Mouse (Mus musculus) kidney, embryonic 16.5 days (tissue): ENCODE results near the gene Plekhg5. TPM values are rescaled to one million over a fixed set of nuclear protein-coding genes. Genes with fewer than 3 reads are reported as not detected.

ENCODE experiments used
- ATAC-seq: fragments of 200-750 bp; cut with Nextera tagmentation; 2 replicates; pipeline ENCODE4 v1.8.0; 2017; ENCODE audit warnings: moderate TSS enrichment; ENCODE audit not compliant: low FRiP score, low TSS enrichment
- H3K27ac ChIP-seq: fragments of 300-500 bp; sonication (generic); 2 replicates; pipeline ENCODE4 v1.5.1; 2014; ENCODE audit warnings: low read length
- H3K27me3 ChIP-seq: fragments of 300-500 bp; sonication (generic); 2 replicates; pipeline ENCODE4 v1.6.1; 2014; ENCODE audit warnings: low read length, control low read depth, mixed read lengths; ENCODE audit not compliant: insufficient read depth
- H3K36me3 ChIP-seq: fragments of 300-500 bp; sonication (generic); 2 replicates; pipeline ENCODE4 v1.6.1; 2014; ENCODE audit warnings: low read length, control low read depth, mixed read lengths; ENCODE audit not compliant: insufficient read depth
- H3K4me1 ChIP-seq: fragments of 300-500 bp; sonication (generic); 2 replicates; pipeline ENCODE4 v1.6.1; 2014; ENCODE audit warnings: low read length, control low read depth, mixed read lengths; ENCODE audit not compliant: insufficient read depth
- H3K4me2 ChIP-seq: fragments of 300-500 bp; sonication (generic); replicated peaks from 2 replicates; pipeline ENCODE4 v1.6.1; 2014; ENCODE audit warnings: low read depth, low read length
- H3K4me3 ChIP-seq: fragments of 300-500 bp; sonication (generic); 2 replicates; pipeline ENCODE4 v1.5.1; 2014; ENCODE audit warnings: mild to moderate bottlenecking, low read length
- H3K9ac ChIP-seq: fragments of 300-500 bp; sonication (generic); replicated peaks from 2 replicates; pipeline ENCODE4 v1.6.1; 2014; ENCODE audit warnings: low read length
- H3K9me3 ChIP-seq: fragments of 300-500 bp; sonication (generic); 2 replicates; pipeline ENCODE4 v1.6.1; 2016; ENCODE audit warnings: low read length, control low read depth
- WGBS: fragments of 180-500 bp; shearing (Covaris S2); extraction: QIAGEN DNeasy Blood & Tissue Kit; methylation state at CpG from one replicate; pipeline ENCODE4 v1.1.7; 2014; 5-methylcytosine and 5-hydroxymethylcytosine counted together
- polyA plus RNA-seq: library from polyadenylated mRNA; unstranded; fragments of >200 nt; fragmentation: Nextera tagmentation; extraction: Ambion mirVana; gene quantifications from 2 replicates; pipeline ENCODE4 v1.2.1, GENCODE M21; 2015

Gene Plekhg5
- polyA plus RNA-seq, 1 experiment from 2014 or later: 25.5 TPM

- ATAC-seq: no peak
- H3K4me2 ChIP-seq: no peak overlapping the region
- H3K9me3 ChIP-seq: no peaks in the 10 kb centered on the region
- no peak overlapping the region for H3K27ac ChIP-seq
- H3K27me3 ChIP-seq: 0 out of 2 replicates have a peak, but pooled peaks cover 3% of the 10 kb centered on the region
- WGBS: 30% methylated on average over 6 of the region's 6 CpGs
- H3K9ac ChIP-seq: no peak overlapping the region
- no peaks in the 10 kb centered on the region for H3K36me3 ChIP-seq
- H3K4me3 ChIP-seq: no peak overlapping the region
- peaks cover 14% of the 10 kb centered on the region for H3K4me1 ChIP-seq
Measured at GRCm38 (mm10) chr4:152140441-152140840, 68.1 kb downstream of the Plekhg5 start.

GRCm38 (mm10) chr4:152141521-152142135, 69.3 kb downstream of the Plekhg5 start:
- H3K27me3 ChIP-seq: 0 out of 2 replicates have a peak, but pooled peaks cover 3% of the 10 kb centered on the region
- no peak overlapping the region for H3K9ac ChIP-seq
- H3K4me2 ChIP-seq: no peak overlapping the region
- ATAC-seq: no peak
- no peaks in the 10 kb centered on the region for H3K36me3 ChIP-seq
- no peak overlapping the region for H3K4me3 ChIP-seq
- WGBS: 67% methylated on average over 8 of the region's 8 CpGs
- no peak overlapping the region for H3K27ac ChIP-seq
- H3K9me3 ChIP-seq: no peaks in the 10 kb centered on the region
- peaks cover 26% of the 10 kb centered on the region for H3K4me1 ChIP-seq

- Histone ChIP-seq H3K27me3 (0 out of 2 replicates have a peak, but pooled peaks cover 3% of the 10 kb centered on the region), H3K4me2 (no peak overlapping the region), H3K36me3 (no peaks in the 10 kb centered on the region), H3K4me1 (peaks cover 30% of the 10 kb centered on the region), H3K9ac (no peak overlapping the region), H3K27ac (no peak overlapping the region), H3K9me3 (no peaks in the 10 kb centered on the region), H3K4me3 (no peak overlapping the region)
- 56% methylated on average over 1 of the region's 1 CpGs for WGBS
- ATAC-seq: no peak
Measured at GRCm38 (mm10) chr4:152143632-152144031, 71.3 kb downstream of the Plekhg5 start.

- Histone ChIP-seq H3K9ac (no peak overlapping the region), H3K4me2 (no peak overlapping the region), H3K27ac (peak overlapping the region; percentile 86), H3K4me1 (peaks cover 25% of the 10 kb centered on the region), H3K4me3 (no peak overlapping the region), H3K9me3 (no peaks in the 10 kb centered on the region), H3K27me3 (peaks cover 10% of the 10 kb centered on the region; the same call in 1 of the 2 replicates), H3K36me3 (no peaks in the 10 kb centered on the region)
- 29% methylated on average over 10 of the region's 10 CpGs for WGBS
- ATAC-seq: no peak
Measured at GRCm38 (mm10) chr4:152145473-152145872, 73.2 kb downstream of the Plekhg5 start.

GRCm38 (mm10) chr4:152146033-152146827, 73.9 kb downstream of the Plekhg5 start:
- no peaks in the 10 kb centered on the region for H3K36me3 ChIP-seq
- H3K4me1 ChIP-seq: peaks cover 25% of the 10 kb centered on the region
- H3K27me3 ChIP-seq: peaks cover 15% of the 10 kb centered on the region
- H3K9ac ChIP-seq: no peak overlapping the region; the same call in 1 of the 2 replicates
- peak overlapping the region; percentile 86 for H3K27ac ChIP-seq
- peak; percentile 90 for ATAC-seq
- H3K9me3 ChIP-seq: no peaks in the 10 kb centered on the region
- H3K4me2 ChIP-seq: no peak overlapping the region
- no peak overlapping the region for H3K4me3 ChIP-seq
- WGBS: 20% methylated on average over 11 of the region's 11 CpGs

GRCm38 (mm10) chr4:152150546-152150945, 78.2 kb downstream of the Plekhg5 start:
- WGBS: 70% methylated on average over 4 of the region's 4 CpGs

GRCm38 (mm10) chr4:152151451-152151965, 79.2 kb downstream of the Plekhg5 start:
- WGBS: 25% methylated on average over 7 of the region's 7 CpGs
- Histone ChIP-seq H3K27me3 (peaks cover 31% of the 10 kb centered on the region), H3K9ac (peak overlapping the region; percentile 67)

More at GRCm38 (mm10) chr4:152150546-152150945, 78.2 kb downstream of the Plekhg5 start:
- Histone ChIP-seq H3K27ac (no peak overlapping the region), H3K27me3 (peaks cover 31% of the 10 kb centered on the region), H3K4me3 (no peak overlapping the region), H3K9me3 (no peaks in the 10 kb centered on the region), H3K4me1 (peaks cover 28% of the 10 kb centered on the region), H3K9ac (no peak overlapping the region), H3K36me3 (no peaks in the 10 kb centered on the region), H3K4me2 (no peak overlapping the region)
- no peak for ATAC-seq

GRCm38 (mm10) chr4:152151966-152152544, 79.8 kb downstream of the Plekhg5 start, which contains the start of gene Espn:
Gene Espn (minus strand): TSS chr4:152152371.
- Histone ChIP-seq H3K4me1 (peaks cover 13% of the 10 kb centered on the region), H3K27me3 (peaks cover 34% of the 10 kb centered on the region), H3K27ac (no peak within 1 kb of the TSS), H3K36me3 (no peaks in the 10 kb centered on the region), H3K4me2 (peak within 1 kb of the TSS; percentile 81), H3K9ac (peak within 1 kb of the TSS; percentile 67), H3K9me3 (no peaks in the 10 kb centered on the region), H3K4me3 (peak within 1 kb of the TSS; percentile 56)
- under 1% methylated on average over 57 of the region's 57 CpGs for WGBS
- ATAC-seq: peak; percentile 88

More at GRCm38 (mm10) chr4:152151451-152151965, 79.2 kb downstream of the Plekhg5 start:
- Histone ChIP-seq H3K36me3 (no peaks in the 10 kb centered on the region), H3K4me3 (peak overlapping the region; percentile 56), H3K4me1 (peaks cover 18% of the 10 kb centered on the region), H3K4me2 (peak overlapping the region; percentile 81), H3K9me3 (no peaks in the 10 kb centered on the region), H3K27ac (no peak overlapping the region)
- no peak for ATAC-seq

GRCm38 (mm10) chr4:152153771-152154177, 81.5 kb downstream of the Plekhg5 start:
- Histone ChIP-seq H3K27ac (no peak overlapping the region), H3K4me2 (peak overlapping the region; percentile 38), H3K9ac (no peak overlapping the region), H3K27me3 (peaks cover 52% of the 10 kb centered on the region), H3K36me3 (no peaks in the 10 kb centered on the region), H3K4me3 (peak overlapping the region; percentile 17), H3K4me1 (peaks cover 16% of the 10 kb centered on the region), H3K9me3 (no peaks in the 10 kb centered on the region)
- peak; percentile 31 for ATAC-seq
- under 1% methylated on average over 23 of the region's 23 CpGs for WGBS
